Mouse (Mus musculus): ENCODE measurements around the gene Slc25a51. TPM values are rescaled to one million over a fixed set of nuclear protein-coding genes. Genes with fewer than 3 reads are reported as not detected.
"Not testable (repeated sequence)": the region's sequence is repeated elsewhere in the genome, so short reads cannot be mapped to it uniquely, and the experiment has no call there.

Gene Slc25a51
- polyA plus RNA-seq, 1 experiment: 98.9 TPM

DNA sequence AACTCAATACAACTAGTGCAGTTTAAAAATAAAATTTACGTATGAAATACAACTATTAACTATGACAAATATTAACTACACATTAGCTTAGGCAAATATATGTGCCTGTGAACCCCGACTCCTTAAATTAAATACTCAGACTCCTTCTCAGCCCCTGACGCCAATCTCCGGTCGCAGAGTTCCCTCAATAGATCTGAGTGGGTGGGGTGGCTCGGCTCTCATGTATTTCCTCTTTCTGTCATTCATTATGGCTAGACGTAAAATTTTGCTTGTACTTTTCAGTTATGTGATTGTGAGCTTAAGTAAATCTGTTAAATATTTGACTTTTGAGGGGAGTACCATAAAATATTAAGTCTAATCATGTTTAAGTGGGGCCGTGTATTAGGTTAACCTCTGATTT is 15.6 kb downstream of the Slc25a51 start:
- no peak overlapping the region for H3K4me3 ChIP-seq (ENCODE audit: insufficient read depth, low read length)
- no peak overlapping the region for H3K27ac ChIP-seq (ENCODE audit: insufficient read depth, low read length)
- H3K4me1 ChIP-seq (ENCODE audit: control insufficient read depth, insufficient read depth, low read length): no peaks in the 10 kb centered on the region
- TF ChIP-seq POLR2A (IDR thresholded peaks at IDR 0.05; ENCODE audit: extremely low read depth, insufficient read depth, low read length) (no peak), CTCF (IDR thresholded peaks at IDR 0.05; ENCODE audit: extremely low read depth, insufficient read depth, low read length) (no peak)

DNA sequence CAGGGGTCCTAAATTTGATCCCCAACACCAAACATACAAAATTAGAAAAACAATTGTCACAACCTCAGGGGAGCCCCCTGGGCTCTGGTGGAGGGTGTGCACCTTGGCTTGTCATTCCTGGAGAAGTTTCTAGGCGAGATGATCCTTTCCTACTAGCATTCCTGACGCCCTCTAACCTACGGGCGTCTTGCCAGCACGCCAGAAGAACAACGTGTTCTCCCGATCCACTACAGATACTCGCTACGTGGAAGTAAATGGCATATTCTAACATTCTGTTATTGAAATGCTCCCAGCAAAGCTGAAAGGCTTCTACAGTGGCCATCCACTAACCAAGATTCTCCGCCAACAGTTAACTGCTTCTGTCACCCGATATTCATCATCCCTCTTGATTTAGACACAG is 16.0 kb downstream of the Slc25a51 start:
- no peak overlapping the region for H3K4me3 ChIP-seq (ENCODE audit: insufficient read depth, low read length)
- no peak overlapping the region for H3K27ac ChIP-seq (ENCODE audit: insufficient read depth, low read length)
- H3K4me1 ChIP-seq (ENCODE audit: control insufficient read depth, insufficient read depth, low read length): no peaks in the 10 kb centered on the region
- TF ChIP-seq POLR2A (IDR thresholded peaks at IDR 0.05; ENCODE audit: extremely low read depth, insufficient read depth, low read length): no peak
- TF ChIP-seq CTCF (IDR thresholded peaks at IDR 0.05; ENCODE audit: extremely low read depth, insufficient read depth, low read length): no peak

DNA sequence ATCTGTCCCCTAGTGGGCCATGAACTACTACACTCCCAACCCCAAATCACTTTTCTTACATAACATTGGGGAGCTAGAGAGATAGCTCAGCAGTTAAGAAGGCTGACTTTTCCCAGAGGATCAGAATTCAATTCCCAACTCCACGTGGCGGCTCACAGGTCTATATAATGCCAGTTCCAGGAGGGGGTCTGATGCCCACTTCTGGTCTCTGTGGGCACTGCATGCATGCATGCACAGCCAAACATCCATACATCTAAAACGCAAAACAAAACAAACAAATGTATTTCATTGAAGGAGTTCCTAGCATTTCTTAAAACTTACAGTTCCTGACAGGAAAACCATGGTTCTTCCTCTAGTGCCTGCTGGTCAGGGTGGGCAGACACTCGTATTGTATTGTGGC is 16.5 kb downstream of the Slc25a51 start:
- Histone ChIP-seq H3K4me1 (ENCODE audit: control insufficient read depth, insufficient read depth, low read length) (no peaks in the 10 kb centered on the region), H3K4me3 (ENCODE audit: insufficient read depth, low read length) (no peak overlapping the region), H3K27ac (ENCODE audit: insufficient read depth, low read length) (no peak overlapping the region)
- TF ChIP-seq POLR2A (IDR thresholded peaks at IDR 0.05; ENCODE audit: extremely low read depth, insufficient read depth, low read length) (no peak), CTCF (IDR thresholded peaks at IDR 0.05; ENCODE audit: extremely low read depth, insufficient read depth, low read length) (no peak)

DNA sequence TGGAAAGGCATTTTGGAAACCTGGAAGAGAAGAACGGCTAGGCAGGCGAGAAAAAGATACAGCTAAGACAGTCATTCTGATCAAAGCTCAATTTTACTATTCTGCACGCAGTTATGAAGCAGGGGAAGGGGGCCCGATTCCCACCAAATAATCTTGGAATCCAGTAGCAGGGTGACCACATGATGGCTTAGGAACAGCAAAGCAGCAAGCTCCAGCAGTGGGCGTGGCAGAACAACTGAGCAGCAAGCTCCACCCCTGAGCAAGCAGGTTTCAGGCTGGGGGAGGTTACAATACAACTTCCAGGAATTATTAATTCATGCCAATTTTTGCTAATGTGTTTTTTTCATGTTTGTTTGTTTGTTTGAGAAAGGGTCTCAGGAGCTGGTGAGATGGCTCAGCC is 21.3 kb downstream of the Slc25a51 start:
- H3K27ac ChIP-seq (ENCODE audit: insufficient read depth, low read length); H3K4me1 ChIP-seq (ENCODE audit: control insufficient read depth, insufficient read depth, low read length); H3K4me3 ChIP-seq (ENCODE audit: insufficient read depth, low read length): not testable (repeated sequence)

DNA sequence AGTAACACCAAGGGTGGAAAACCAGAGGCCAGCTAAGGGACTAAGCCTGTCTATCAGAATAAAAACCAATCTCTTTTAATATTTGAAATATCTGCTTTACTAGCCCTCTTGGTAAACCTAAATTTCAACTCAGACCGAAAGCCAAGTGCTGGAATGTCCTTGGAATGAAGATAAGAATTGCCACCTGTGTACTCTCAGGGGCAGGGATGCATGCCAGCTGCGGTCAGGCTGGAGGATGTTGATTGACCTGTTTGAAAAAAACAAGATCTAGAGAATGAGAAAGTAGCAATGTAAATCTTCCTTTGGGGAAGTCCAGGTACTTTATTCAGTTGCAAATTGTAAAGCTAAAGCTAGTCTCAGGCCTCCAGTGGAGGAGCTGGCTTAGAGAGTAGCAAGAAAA is 26.4 kb downstream of the Slc25a51 start:
- H3K27ac ChIP-seq (ENCODE audit: insufficient read depth, low read length); H3K4me1 ChIP-seq (ENCODE audit: control insufficient read depth, insufficient read depth, low read length); H3K4me3 ChIP-seq (ENCODE audit: insufficient read depth, low read length): not testable (repeated sequence)

DNA sequence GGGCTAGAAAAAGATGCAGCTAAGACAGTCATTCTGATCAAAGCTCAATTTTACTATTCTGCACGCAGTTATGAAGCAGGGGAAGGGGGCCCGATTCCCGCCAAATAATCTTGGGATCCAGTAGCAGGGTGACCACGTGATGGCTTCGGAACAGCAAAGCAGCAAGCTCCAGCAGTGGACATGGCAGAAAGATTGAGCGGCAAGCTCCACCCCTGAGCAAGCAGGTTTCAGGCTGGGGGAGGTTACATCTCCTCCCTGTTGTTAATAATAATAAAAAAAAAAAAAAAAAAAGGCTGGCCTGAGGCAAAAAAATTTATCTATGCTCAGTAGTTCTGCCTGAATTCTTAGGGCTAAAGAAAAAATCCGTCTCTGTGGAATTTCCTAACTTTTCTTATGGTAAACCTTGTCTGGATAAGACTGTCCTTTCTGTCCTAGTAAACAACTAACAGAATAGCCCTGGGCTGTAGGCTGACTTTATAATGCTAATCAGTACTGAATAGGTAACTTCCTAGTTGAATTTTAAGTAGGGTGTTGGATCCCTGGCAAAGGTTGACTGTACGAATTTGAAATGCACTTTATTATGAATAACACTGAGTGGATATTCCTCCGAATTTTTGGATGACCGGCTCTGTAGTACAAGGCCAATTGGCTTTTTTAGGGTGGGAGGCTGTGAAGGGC is 27.5 kb downstream of the Slc25a51 start:
- not testable (repeated sequence) for H3K4me3 ChIP-seq (ENCODE audit: insufficient read depth, low read length); H3K27ac ChIP-seq (ENCODE audit: insufficient read depth, low read length); H3K4me1 ChIP-seq (ENCODE audit: control insufficient read depth, insufficient read depth, low read length)

DNA sequence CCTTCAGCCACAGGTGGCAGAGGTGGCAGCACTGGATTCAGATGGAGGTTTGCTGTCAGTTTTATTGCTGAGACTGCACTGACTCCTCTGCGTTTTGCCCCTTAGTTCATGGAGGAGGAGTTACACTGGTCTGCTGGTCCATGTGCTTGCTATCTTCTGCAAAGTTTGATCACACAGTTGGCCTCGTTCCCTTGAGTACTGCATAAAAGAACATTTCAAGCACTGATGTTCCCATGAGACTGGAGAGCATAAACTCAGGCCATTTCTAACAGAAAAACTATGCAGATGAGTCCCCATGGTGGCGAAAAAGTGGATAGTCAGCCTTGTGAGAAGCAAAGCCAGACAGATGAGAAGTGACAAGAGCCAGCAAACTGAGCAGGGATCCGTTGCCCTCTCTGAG is 32.0 kb downstream of the Slc25a51 start:
- Histone ChIP-seq H3K4me3 (ENCODE audit: insufficient read depth, low read length) (no peak overlapping the region), H3K4me1 (ENCODE audit: control insufficient read depth, insufficient read depth, low read length) (no peaks in the 10 kb centered on the region), H3K27ac (ENCODE audit: insufficient read depth, low read length) (no peak overlapping the region)
- TF ChIP-seq POLR2A (IDR thresholded peaks at IDR 0.05; ENCODE audit: extremely low read depth, insufficient read depth, low read length): no peak
- TF ChIP-seq CTCF (IDR thresholded peaks at IDR 0.05; ENCODE audit: extremely low read depth, insufficient read depth, low read length): no peak

DNA sequence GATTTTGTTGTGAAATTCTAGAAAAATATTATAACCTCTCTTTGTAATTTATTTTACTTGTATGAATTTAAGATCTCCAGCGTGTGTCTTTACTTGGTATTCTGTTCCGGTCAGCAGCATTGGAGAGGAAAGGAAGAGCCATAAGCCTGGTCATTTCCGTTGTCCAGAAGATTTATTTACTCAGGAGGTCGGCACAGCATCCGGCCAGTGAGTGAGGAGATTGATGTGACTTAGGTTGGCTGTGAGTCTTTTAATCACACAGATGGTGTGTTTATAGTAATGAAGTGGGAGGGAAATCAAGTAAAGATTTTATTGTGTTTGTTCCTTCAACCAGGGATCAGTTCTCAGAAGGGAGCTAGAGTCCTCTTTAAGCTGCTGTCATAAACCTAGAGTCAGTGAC is 33.7 kb downstream of the Slc25a51 start:
- no peak for TF ChIP-seq CTCF (IDR thresholded peaks at IDR 0.05; ENCODE audit: extremely low read depth, insufficient read depth, low read length)
- TF ChIP-seq POLR2A (IDR thresholded peaks at IDR 0.05; ENCODE audit: extremely low read depth, insufficient read depth, low read length): no peak
- Histone ChIP-seq H3K4me1 (ENCODE audit: control insufficient read depth, insufficient read depth, low read length) (no peaks in the 10 kb centered on the region), H3K27ac (ENCODE audit: insufficient read depth, low read length) (no peak overlapping the region), H3K4me3 (ENCODE audit: insufficient read depth, low read length) (no peak overlapping the region)

DNA sequence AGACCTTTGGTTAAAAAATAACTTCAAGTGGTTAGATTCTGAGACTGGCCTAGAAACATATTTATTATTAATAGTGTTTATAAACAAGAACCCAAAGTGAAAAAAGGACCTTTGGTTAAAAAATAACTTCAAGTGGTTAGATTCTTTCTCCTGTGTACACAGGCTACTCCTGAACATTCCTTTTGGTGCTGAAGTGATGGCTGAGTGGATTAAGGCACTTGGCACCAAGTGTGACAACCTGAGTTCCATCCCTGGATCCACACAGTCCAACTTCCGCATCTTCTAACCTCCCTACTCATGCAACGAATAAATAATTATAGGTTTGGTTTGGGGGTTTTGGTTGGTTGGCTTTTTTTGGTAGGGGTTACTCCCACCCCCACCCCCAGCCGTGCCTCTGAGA is 37.3 kb downstream of the Slc25a51 start:
- no peak for TF ChIP-seq POLR2A (IDR thresholded peaks at IDR 0.05; ENCODE audit: extremely low read depth, insufficient read depth, low read length)
- TF ChIP-seq CTCF (IDR thresholded peaks at IDR 0.05; ENCODE audit: extremely low read depth, insufficient read depth, low read length): no peak
- no peaks in the 10 kb centered on the region for H3K4me1 ChIP-seq (ENCODE audit: control insufficient read depth, insufficient read depth, low read length)
- no peak overlapping the region for H3K4me3 ChIP-seq (ENCODE audit: insufficient read depth, low read length)
- no peak overlapping the region for H3K27ac ChIP-seq (ENCODE audit: insufficient read depth, low read length)

DNA sequence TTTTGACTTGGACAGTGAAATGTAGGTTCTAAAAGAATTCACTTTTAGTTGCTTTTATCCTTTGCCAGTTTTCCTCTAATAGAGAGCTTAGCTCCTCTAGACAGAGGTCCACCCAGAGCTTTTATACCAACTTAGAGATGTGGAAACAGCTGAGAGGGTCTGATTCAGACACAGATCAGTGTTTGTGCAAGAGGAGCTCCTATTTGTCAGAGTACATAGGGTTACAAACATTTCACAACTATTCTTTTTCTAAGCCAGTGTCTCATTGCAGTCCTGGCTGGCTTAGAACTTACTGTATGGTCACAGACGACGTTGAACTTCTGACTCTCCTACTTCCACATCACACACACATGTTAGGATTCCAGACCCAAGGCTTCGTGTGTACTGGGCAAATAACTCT is 51.9 kb downstream of the Slc25a51 start:
- no peak overlapping the region for H3K4me3 ChIP-seq (ENCODE audit: insufficient read depth, low read length)
- H3K4me1 ChIP-seq (ENCODE audit: control insufficient read depth, insufficient read depth, low read length): no peaks in the 10 kb centered on the region; the same call in 1 of the 2 replicates
- H3K27ac ChIP-seq (ENCODE audit: insufficient read depth, low read length): no peak overlapping the region
- TF ChIP-seq POLR2A (IDR thresholded peaks at IDR 0.05; ENCODE audit: extremely low read depth, insufficient read depth, low read length) (no peak), CTCF (IDR thresholded peaks at IDR 0.05; ENCODE audit: extremely low read depth, insufficient read depth, low read length) (no peak)

Other genes starting within 250 kb of the Slc25a51 start
- 6.7 and 7.6 TPM in 2 replicates for gene Frmpd1, start 223.9 kb downstream of the Slc25a51 start, polyA plus RNA-seq (2012; rRNA removed)
- gene Trmt10b, start 111.6 kb downstream of the Slc25a51 start, polyA plus RNA-seq (2012; rRNA removed): 13.5 and 16.6 TPM in 2 replicates
- 8.2 and 9.0 TPM in 2 replicates for gene Dcaf10, start 66.7 kb downstream of the Slc25a51 start, polyA plus RNA-seq (2012; rRNA removed)
- 18.0 and 18.8 TPM in 2 replicates for gene Exosc3, start 66.0 kb downstream of the Slc25a51 start, polyA plus RNA-seq (2012; rRNA removed)
- gene Shb, start 123.7 kb upstream of the Slc25a51 start, polyA plus RNA-seq (2012; rRNA removed): 9.0 and 11.4 TPM in 2 replicates